Mouse (Mus musculus): ENCODE data around the gene Rps9. TPM values are rescaled to one million over a fixed set of nuclear protein-coding genes. Genes with fewer than 3 reads are reported as not detected.
A peak's percentile ranks its signal among the peaks of the same experiment; 100 is the strongest.

The Rps9 gene
- polyA plus RNA-seq (2012; fragmentation: generic; extraction: Trizol) = 2,199 TPM

- Histone ChIP-seq H3K79me2 (ENCODE audit: control insufficient read depth, insufficient read depth) (peaks cover 15% of the 10 kb centered on the region), H3K36me3 (ENCODE audit: control insufficient read depth, insufficient read depth) (peaks cover 18% of the 10 kb centered on the region), H3ac (ENCODE audit: control insufficient read depth, insufficient read length) (peak within 1 kb of the TSS; percentile 62), H3K4me2 (ENCODE audit: low read depth) (peak within 1 kb of the TSS; percentile 84), H3K4me3 (peak within 1 kb of the TSS; percentile 94), H3K27me3 (ENCODE audit: control insufficient read depth, insufficient read depth, insufficient read length) (no peaks in the 10 kb centered on the region)
- TF ChIP-seq CEBPB (IDR thresholded peaks at IDR 0.05; ENCODE audit: insufficient read depth, poor library complexity, severe bottlenecking) (no peak), TCF12 (IDR thresholded peaks at IDR 0.05; ENCODE audit: insufficient read depth, poor library complexity, severe bottlenecking) (no peak), TCF3 (IDR thresholded peaks at IDR 0.05; ENCODE audit: insufficient read length, low read depth) (no peak), POLR2A (IDR thresholded peaks at IDR 0.05; ENCODE audit: insufficient read length, low read depth) (peak; percentile 97), MYOG (IDR thresholded peaks at IDR 0.05; ENCODE audit: control insufficient read depth in 1 of 3, insufficient read depth in 1 of 3, insufficient read length in 2 of 3, low read depth in 2 of 3) (no peak), POLR2AphosphoS2 (IDR thresholded peaks at IDR 0.05; ENCODE audit: insufficient read length, low read depth) (peak; percentile 98), E2F4 (IDR thresholded peaks at IDR 0.05; ENCODE audit: insufficient read depth) (no peak), MAX (IDR thresholded peaks at IDR 0.05; ENCODE audit: low read depth) (no peak), SRF (IDR thresholded peaks at IDR 0.05; ENCODE audit: control insufficient read depth, insufficient read length, low read depth) (no peak), USF1 (IDR thresholded peaks at IDR 0.05; ENCODE audit: low read depth) (no peak), REST (IDR thresholded peaks at IDR 0.05; ENCODE audit: insufficient read depth, insufficient read length) (no peak), MYOD1 (IDR thresholded peaks at IDR 0.05; ENCODE audit: control insufficient read depth in 1 of 3, insufficient read length in 2 of 3, low read depth in 2 of 3) (peak in 1 of 3 experiments; percentile 1)
These were observed at the start of gene Rps9 for GRCm38 (mm10) chr7:3703879-3704441. Gene Rps9 (plus strand): TSS chr7:3703993.

- Histone ChIP-seq H3K27me3 (ENCODE audit: control insufficient read depth, insufficient read depth, insufficient read length) (no peaks in the 10 kb centered on the region), H3K4me2 (ENCODE audit: low read depth) (no peak overlapping the region)
These were observed 46.8 kb upstream of the Rps9 start for GRCm38 (mm10) chr7:3656966-3657365.

GRCm38 (mm10) chr7:3658578-3658977, 45.2 kb upstream of the Rps9 start:
- Histone ChIP-seq H3K4me3 (no peak overlapping the region), H3K27me3 (ENCODE audit: control insufficient read depth, insufficient read depth, insufficient read length) (no peaks in the 10 kb centered on the region), H3K79me2 (ENCODE audit: control insufficient read depth, insufficient read depth) (no peaks in the 10 kb centered on the region), H3ac (ENCODE audit: control insufficient read depth, insufficient read length) (no peak overlapping the region), H3K4me2 (ENCODE audit: low read depth) (no peak overlapping the region), H3K36me3 (ENCODE audit: control insufficient read depth, insufficient read depth) (peaks cover 15% of the 10 kb centered on the region)
- TF ChIP-seq USF1 (IDR thresholded peaks at IDR 0.05; ENCODE audit: low read depth) (no peak), SRF (IDR thresholded peaks at IDR 0.05; ENCODE audit: control insufficient read depth, insufficient read length, low read depth) (no peak), TCF3 (IDR thresholded peaks at IDR 0.05; ENCODE audit: insufficient read length, low read depth) (no peak), CEBPB (IDR thresholded peaks at IDR 0.05; ENCODE audit: insufficient read depth, poor library complexity, severe bottlenecking) (no peak), POLR2AphosphoS2 (IDR thresholded peaks at IDR 0.05; ENCODE audit: insufficient read length, low read depth) (no peak), TCF12 (IDR thresholded peaks at IDR 0.05; ENCODE audit: insufficient read depth, poor library complexity, severe bottlenecking) (no peak), MYOG (IDR thresholded peaks at IDR 0.05; ENCODE audit: control insufficient read depth in 1 of 3, insufficient read depth in 1 of 3, insufficient read length in 2 of 3, low read depth in 2 of 3) (no peak), REST (IDR thresholded peaks at IDR 0.05; ENCODE audit: insufficient read depth, insufficient read length) (no peak), MYOD1 (IDR thresholded peaks at IDR 0.05; ENCODE audit: control insufficient read depth in 1 of 3, insufficient read length in 2 of 3, low read depth in 2 of 3) (no peak), E2F4 (IDR thresholded peaks at IDR 0.05; ENCODE audit: insufficient read depth) (no peak), MAX (IDR thresholded peaks at IDR 0.05; ENCODE audit: low read depth) (no peak), POLR2A (IDR thresholded peaks at IDR 0.05; ENCODE audit: insufficient read length, low read depth) (no peak)

More at GRCm38 (mm10) chr7:3656966-3657365, 46.8 kb upstream of the Rps9 start:
- no peak overlapping the region for H3ac ChIP-seq (ENCODE audit: control insufficient read depth, insufficient read length)
- peaks cover 19% of the 10 kb centered on the region for H3K36me3 ChIP-seq (ENCODE audit: control insufficient read depth, insufficient read depth)
- H3K4me3 ChIP-seq = no peak overlapping the region
- peaks cover 4% of the 10 kb centered on the region for H3K79me2 ChIP-seq (ENCODE audit: control insufficient read depth, insufficient read depth)
- TF ChIP-seq CEBPB (IDR thresholded peaks at IDR 0.05; ENCODE audit: insufficient read depth, poor library complexity, severe bottlenecking) (no peak), USF1 (IDR thresholded peaks at IDR 0.05; ENCODE audit: low read depth) (no peak), TCF12 (IDR thresholded peaks at IDR 0.05; ENCODE audit: insufficient read depth, poor library complexity, severe bottlenecking) (no peak), MYOG (IDR thresholded peaks at IDR 0.05; ENCODE audit: control insufficient read depth in 1 of 3, insufficient read depth in 1 of 3, insufficient read length in 2 of 3, low read depth in 2 of 3) (no peak), MYOD1 (IDR thresholded peaks at IDR 0.05; ENCODE audit: control insufficient read depth in 1 of 3, insufficient read length in 2 of 3, low read depth in 2 of 3) (no peak), POLR2AphosphoS2 (IDR thresholded peaks at IDR 0.05; ENCODE audit: insufficient read length, low read depth) (no peak), MAX (IDR thresholded peaks at IDR 0.05; ENCODE audit: low read depth) (no peak), REST (IDR thresholded peaks at IDR 0.05; ENCODE audit: insufficient read depth, insufficient read length) (no peak), TCF3 (IDR thresholded peaks at IDR 0.05; ENCODE audit: insufficient read length, low read depth) (no peak), POLR2A (IDR thresholded peaks at IDR 0.05; ENCODE audit: insufficient read length, low read depth) (no peak), SRF (IDR thresholded peaks at IDR 0.05; ENCODE audit: control insufficient read depth, insufficient read length, low read depth) (no peak), E2F4 (IDR thresholded peaks at IDR 0.05; ENCODE audit: insufficient read depth) (no peak)

GRCm38 (mm10) chr7:3664524-3665214, 39.1 kb upstream of the Rps9 start:
- Histone ChIP-seq H3ac (ENCODE audit: control insufficient read depth, insufficient read length) (peak overlapping the region; percentile 3), H3K36me3 (ENCODE audit: control insufficient read depth, insufficient read depth) (peaks cover 15% of the 10 kb centered on the region), H3K27me3 (ENCODE audit: control insufficient read depth, insufficient read depth, insufficient read length) (no peaks in the 10 kb centered on the region), H3K4me2 (ENCODE audit: low read depth) (peak overlapping the region; percentile 90), H3K4me3 (peak overlapping the region; percentile 45), H3K79me2 (ENCODE audit: control insufficient read depth, insufficient read depth) (peaks cover 13% of the 10 kb centered on the region)
- no peak for TF ChIP-seq REST (IDR thresholded peaks at IDR 0.05; ENCODE audit: insufficient read depth, insufficient read length)
- no peak for TF ChIP-seq TCF12 (IDR thresholded peaks at IDR 0.05; ENCODE audit: insufficient read depth, poor library complexity, severe bottlenecking)
- no peak for TF ChIP-seq E2F4 (IDR thresholded peaks at IDR 0.05; ENCODE audit: insufficient read depth)
- no peak for TF ChIP-seq MAX (IDR thresholded peaks at IDR 0.05; ENCODE audit: low read depth)
- TF ChIP-seq SRF (IDR thresholded peaks at IDR 0.05; ENCODE audit: control insufficient read depth, insufficient read length, low read depth) = no peak
- TF ChIP-seq POLR2A (IDR thresholded peaks at IDR 0.05; ENCODE audit: insufficient read length, low read depth) = no peak
